Mouse (Mus musculus) embryonic fibroblast, embryonic 13.5 days (primary cell): Measurements from ENCODE around the gene Hoxd3. TPM values are rescaled to one million over a fixed set of nuclear protein-coding genes. Genes with fewer than 3 reads are reported as not detected.

Experiments used
- H3K27ac ChIP-seq: 2 replicates; pipeline ENCODE4 v1.5.1; 2012; ENCODE audit warnings: low read length, control low read depth, inconsistent platforms; ENCODE audit not compliant: insufficient read depth
- H3K4me1 ChIP-seq: 2 replicates; pipeline ENCODE4 v1.6.1; 2011; ENCODE audit warnings: low read length; ENCODE audit not compliant: control insufficient read depth, insufficient read depth
- H3K4me3 ChIP-seq: 2 replicates; pipeline ENCODE4 v1.5.1; 2011; ENCODE audit warnings: mild to moderate bottlenecking, control low read depth, low read length; ENCODE audit not compliant: insufficient read depth
- CTCF ChIP-seq: IDR thresholded peaks from 2 replicates; pipeline ENCODE4 v1.5.1; 2011; ENCODE audit warnings: mild to moderate bottlenecking, control low read depth, low read length, moderate library complexity, borderline replicate concordance; ENCODE audit not compliant: insufficient read depth
- POLR2A ChIP-seq: IDR thresholded peaks from 2 replicates; pipeline ENCODE4 v1.6.1; 2011; ENCODE audit warnings: low read depth, mild to moderate bottlenecking, control low read depth, low read length, moderate library complexity
- polyA plus RNA-seq: library from polyadenylated mRNA; stranded (reverse); fragments of >200 nt; gene quantifications from 2 replicates; pipeline ENCODE4 v1.2.4, GENCODE M21; 2011; ENCODE audit warnings: low read depth; ENCODE audit not compliant: missing spikeins, insufficient read length

The Hoxd3 gene
- polyA plus RNA-seq = 2.7 and 3.3 TPM in 2 replicates

GRCm38 (mm10) chr2:74711721-74712621, at the start of gene Hoxd3, which contains the start of gene Hoxd4:
Hoxd3 (plus strand) TSS chr2:74711927.
Hoxd4 (plus strand) TSS chr2:74711929.
- TF ChIP-seq CTCF = no peak
- Histone ChIP-seq H3K4me1 (no peaks in the 10 kb centered on the region), H3K27ac (peak within 1 kb of the TSS; percentile 78), H3K4me3 (peak within 1 kb of the TSS; percentile 44)

- TF ChIP-seq CTCF (peak; percentile 32; the same call in 1 of the 2 replicates), POLR2A (no peak)
- no peak overlapping the region for H3K4me3 ChIP-seq
- no peak overlapping the region for H3K27ac ChIP-seq
- no peaks in the 10 kb centered on the region for H3K4me1 ChIP-seq
Observed at GRCm38 (mm10) chr2:74663291-74663925, 48.3 kb upstream of the Hoxd3 start.

GRCm38 (mm10) chr2:74666411-74666810, 45.3 kb upstream of the Hoxd3 start:
- Histone ChIP-seq H3K27ac (peak overlapping the region; percentile 51), H3K4me3 (no peak overlapping the region), H3K4me1 (no peaks in the 10 kb centered on the region)
- no peak for TF ChIP-seq POLR2A
- TF ChIP-seq CTCF = no peak

GRCm38 (mm10) chr2:74667191-74667841, 44.4 kb upstream of the Hoxd3 start:
- no peaks in the 10 kb centered on the region for H3K4me1 ChIP-seq
- peak overlapping the region; percentile 4; the same call in 1 of the 2 replicates for H3K4me3 ChIP-seq
- H3K27ac ChIP-seq = peak overlapping the region; percentile 82
- TF ChIP-seq POLR2A = peak; percentile 46
- TF ChIP-seq CTCF = no peak

DNA sequence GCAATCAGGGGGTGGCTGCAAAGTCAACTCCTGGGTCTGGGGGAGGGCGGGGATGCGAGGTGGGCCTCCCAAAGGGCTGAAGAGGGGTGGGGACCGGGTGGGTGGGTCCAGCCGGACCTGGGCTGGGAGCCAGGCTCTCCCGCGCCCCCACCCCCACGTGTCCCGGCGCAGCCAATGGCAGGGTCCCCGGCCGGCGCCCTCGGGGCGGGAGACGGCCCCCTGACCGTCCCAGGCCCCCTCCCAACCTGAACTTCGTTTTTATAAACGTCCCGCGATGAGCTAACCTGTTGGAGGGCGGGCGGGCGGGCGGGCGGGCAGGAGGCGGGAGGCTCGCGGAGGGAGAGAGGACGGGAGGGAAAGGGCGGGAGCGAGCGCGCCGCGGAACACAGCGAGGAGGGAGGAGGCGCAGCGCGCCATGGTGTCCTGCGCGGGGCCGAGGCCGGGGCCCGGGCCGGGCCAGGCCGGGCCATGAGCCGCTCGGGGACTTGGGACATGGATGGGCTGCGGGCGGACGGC, 43.8 kb upstream of the Hoxd3 start, which contains the start of gene Hoxd13:
Hoxd13 (plus strand) TSS at position 469 of the 516 bp plus-strand sequence.
- Histone ChIP-seq H3K4me1 (no peaks in the 10 kb centered on the region), H3K27ac (peak within 1 kb of the TSS; percentile 82), H3K4me3 (peak within 1 kb of the TSS; percentile 12)
- TF ChIP-seq CTCF = no peak
- peak; percentile 46; the same call in 1 of the 2 replicates for TF ChIP-seq POLR2A

DNA sequence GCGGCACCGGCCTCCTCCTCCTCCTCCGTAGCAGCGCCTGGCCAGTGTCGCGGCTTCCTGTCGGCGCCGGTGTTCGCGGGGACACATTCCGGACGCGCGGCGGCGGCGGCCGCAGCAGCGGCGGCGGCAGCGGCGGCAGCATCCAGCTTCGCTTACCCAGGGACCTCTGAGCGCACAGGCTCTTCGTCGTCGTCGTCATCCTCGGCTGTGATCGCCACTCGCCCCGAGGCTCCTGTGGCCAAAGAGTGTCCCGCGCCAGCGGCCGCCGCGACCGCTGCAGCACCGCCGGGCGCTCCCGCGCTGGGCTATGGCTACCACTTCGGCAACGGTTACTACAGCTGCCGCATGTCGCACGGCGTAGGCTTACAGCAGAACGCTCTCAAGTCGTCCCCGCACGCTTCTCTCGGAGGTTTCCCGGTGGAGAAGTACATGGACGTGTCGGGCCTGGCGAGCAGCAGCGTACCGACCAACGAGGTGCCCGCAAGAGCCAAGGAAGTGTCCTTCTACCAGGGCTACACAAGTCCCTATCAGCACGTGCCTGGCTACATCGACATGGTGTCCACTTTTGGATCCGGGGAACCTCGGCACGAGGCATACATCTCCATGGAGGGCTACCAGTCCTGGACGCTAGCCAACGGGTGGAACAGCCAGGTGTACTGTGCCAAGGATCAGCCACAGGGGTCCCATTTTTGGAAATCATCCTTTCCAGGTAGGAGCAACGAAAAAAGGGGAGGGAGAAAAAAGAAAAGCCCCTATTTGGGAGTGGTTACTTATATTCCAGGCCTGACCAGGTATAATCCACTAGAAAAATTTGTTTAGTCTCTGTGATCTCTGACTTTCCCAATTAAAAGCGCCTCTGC, 43.1 kb upstream of the Hoxd3 start:
- H3K4me1 ChIP-seq = no peaks in the 10 kb centered on the region
- TF ChIP-seq POLR2A = no peak
- no peak for TF ChIP-seq CTCF
- no peak overlapping the region for H3K27ac ChIP-seq
- H3K4me3 ChIP-seq = peak overlapping the region; percentile 12

DNA sequence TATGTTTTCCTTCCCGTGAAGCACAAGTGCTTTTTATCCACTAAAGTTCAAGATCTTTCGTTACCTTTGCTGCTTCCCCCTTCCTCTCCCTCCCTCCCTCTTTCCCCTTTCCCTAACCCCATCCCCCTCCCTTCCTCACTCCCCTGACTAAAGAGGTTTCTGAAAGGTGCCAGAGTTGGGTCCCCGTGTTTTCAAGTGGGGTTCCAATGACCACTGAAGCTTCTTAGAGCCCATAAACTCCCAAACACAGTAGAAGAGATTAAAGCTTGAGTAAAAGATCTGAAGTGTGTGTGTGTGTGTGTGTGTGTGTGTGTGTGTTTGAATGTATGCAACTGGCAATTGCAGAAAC, 42.5 kb upstream of the Hoxd3 start:
- H3K27ac ChIP-seq = no peak overlapping the region
- peak overlapping the region; percentile 12 for H3K4me3 ChIP-seq

DNA sequence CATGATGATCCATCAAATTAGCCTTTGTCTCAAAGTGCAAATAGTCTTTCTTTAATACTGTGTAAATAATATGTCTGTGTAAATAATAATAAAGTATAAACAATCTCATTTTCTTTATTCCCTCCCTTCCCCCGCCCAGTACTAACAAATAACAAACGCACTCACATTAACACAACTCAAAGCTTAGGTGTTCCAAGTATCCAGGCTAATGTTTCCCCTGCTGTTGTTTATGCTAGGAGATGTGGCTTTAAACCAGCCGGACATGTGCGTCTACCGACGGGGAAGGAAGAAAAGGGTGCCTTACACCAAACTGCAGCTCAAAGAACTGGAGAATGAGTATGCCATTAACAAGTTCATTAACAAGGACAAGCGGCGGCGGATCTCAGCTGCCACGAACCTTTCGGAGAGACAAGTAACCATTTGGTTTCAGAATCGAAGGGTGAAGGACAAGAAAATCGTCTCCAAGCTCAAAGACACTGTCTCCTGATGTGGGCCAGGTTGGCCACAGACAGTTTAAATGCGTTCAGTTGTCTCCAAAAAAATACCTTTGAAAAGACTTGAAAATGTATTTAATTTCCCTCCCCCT, 42.0 kb upstream of the Hoxd3 start:
- TF ChIP-seq CTCF = no peak
- no peak for TF ChIP-seq POLR2A
- H3K4me3 ChIP-seq = peak overlapping the region; percentile 35
- no peaks in the 10 kb centered on the region for H3K4me1 ChIP-seq
- no peak overlapping the region for H3K27ac ChIP-seq

More for the DNA sequence above, 42.5 kb upstream of the Hoxd3 start:
- no peak for TF ChIP-seq CTCF
- no peak for TF ChIP-seq POLR2A
- no peaks in the 10 kb centered on the region for H3K4me1 ChIP-seq
